Mouse (Mus musculus): ENCODE data around the gene Nf2. TPM values are rescaled to one million over a fixed set of nuclear protein-coding genes. Genes with fewer than 3 reads are reported as not detected.

Gene Nf2
- polyA plus RNA-seq, 1 experiment from 2014 or later: 52.1 TPM

- H3K36me3 ChIP-seq (replicated peaks; ENCODE audit: control insufficient read depth, insufficient read depth, low read depth, low read length): no peaks in the 10 kb centered on the region
- ATAC-seq (replicated peaks; ENCODE audit: insufficient number of reproducible peaks, low FRiP score, low TSS enrichment, low read depth) (no peak), DNase-seq (ENCODE audit: low spot score) (no peak)
- no peaks in the 10 kb centered on the region for H3K4me1 ChIP-seq (ENCODE audit: control insufficient read depth, insufficient read depth, low read length)
- WGBS: 12% methylated on average over 2 of the region's 2 CpGs
- peaks cover 2% of the 10 kb centered on the region; the same call in 1 of the 2 replicates for H3K27me3 ChIP-seq (ENCODE audit: control insufficient read depth, insufficient read depth, low read length)
- H3K4me2 ChIP-seq (ENCODE audit: low read depth, low read length): no peak overlapping the region
- no peak overlapping the region for H3K27ac ChIP-seq (replicated peaks; ENCODE audit: low read depth, low read length)
- no peaks in the 10 kb centered on the region for H3K9me3 ChIP-seq (replicated peaks; ENCODE audit: control insufficient read depth, low read length)
- H3K9ac ChIP-seq (replicated peaks; ENCODE audit: low read length): no peak overlapping the region
- H3K4me3 ChIP-seq (ENCODE audit: low read depth, low read length): no peak overlapping the region
Observed at GRCm38 (mm10) chr11:4762511-4762910, 86.8 kb downstream of the Nf2 start.

- H3K27ac ChIP-seq (replicated peaks; ENCODE audit: low read depth, low read length): no peak overlapping the region
- H3K36me3 ChIP-seq (replicated peaks; ENCODE audit: control insufficient read depth, insufficient read depth, low read depth, low read length): no peaks in the 10 kb centered on the region
- no peak overlapping the region for H3K4me2 ChIP-seq (ENCODE audit: low read depth, low read length)
- H3K9ac ChIP-seq (replicated peaks; ENCODE audit: low read length): no peak overlapping the region
- WGBS: 8% methylated on average over 6 of the region's 6 CpGs
- peaks cover 2% of the 10 kb centered on the region; the same call in 1 of the 2 replicates for H3K27me3 ChIP-seq (ENCODE audit: control insufficient read depth, insufficient read depth, low read length)
- ATAC-seq (replicated peaks; ENCODE audit: insufficient number of reproducible peaks, low FRiP score, low TSS enrichment, low read depth) (no peak), DNase-seq (ENCODE audit: low spot score) (no peak)
- H3K4me1 ChIP-seq (ENCODE audit: control insufficient read depth, insufficient read depth, low read length): no peaks in the 10 kb centered on the region
- no peak overlapping the region for H3K4me3 ChIP-seq (ENCODE audit: low read depth, low read length)
- no peaks in the 10 kb centered on the region for H3K9me3 ChIP-seq (replicated peaks; ENCODE audit: control insufficient read depth, low read length)
Observed at GRCm38 (mm10) chr11:4761991-4762390, 87.3 kb downstream of the Nf2 start.

GRCm38 (mm10) chr11:4760438-4760837 is 88.9 kb downstream of the Nf2 start:
- Histone ChIP-seq H3K9me3 (replicated peaks; ENCODE audit: control insufficient read depth, low read length) (no peaks in the 10 kb centered on the region), H3K27me3 (ENCODE audit: control insufficient read depth, insufficient read depth, low read length) (peaks cover 2% of the 10 kb centered on the region; the same call in 1 of the 2 replicates), H3K36me3 (replicated peaks; ENCODE audit: control insufficient read depth, insufficient read depth, low read depth, low read length) (no peaks in the 10 kb centered on the region), H3K9ac (replicated peaks; ENCODE audit: low read length) (no peak overlapping the region), H3K4me1 (ENCODE audit: control insufficient read depth, insufficient read depth, low read length) (no peaks in the 10 kb centered on the region), H3K4me3 (ENCODE audit: low read depth, low read length) (no peak overlapping the region), H3K27ac (replicated peaks; ENCODE audit: low read depth, low read length) (no peak overlapping the region), H3K4me2 (ENCODE audit: low read depth, low read length) (no peak overlapping the region)
- ATAC-seq (replicated peaks; ENCODE audit: insufficient number of reproducible peaks, low FRiP score, low TSS enrichment, low read depth) (no peak), DNase-seq (ENCODE audit: low spot score) (no peak)
- WGBS: 23% methylated on average over 4 of the region's 4 CpGs

GRCm38 (mm10) chr11:4757789-4758158 is 91.6 kb downstream of the Nf2 start:
- ATAC-seq (replicated peaks; ENCODE audit: insufficient number of reproducible peaks, low FRiP score, low TSS enrichment, low read depth) (no peak), DNase-seq (ENCODE audit: low spot score) (no peak)
- H3K36me3 ChIP-seq (replicated peaks; ENCODE audit: control insufficient read depth, insufficient read depth, low read depth, low read length): no peaks in the 10 kb centered on the region
- H3K27ac ChIP-seq (replicated peaks; ENCODE audit: low read depth, low read length): no peak overlapping the region
- no peak overlapping the region for H3K4me3 ChIP-seq (ENCODE audit: low read depth, low read length)
- H3K9ac ChIP-seq (replicated peaks; ENCODE audit: low read length): no peak overlapping the region
- no peaks in the 10 kb centered on the region for H3K9me3 ChIP-seq (replicated peaks; ENCODE audit: control insufficient read depth, low read length)
- H3K27me3 ChIP-seq (ENCODE audit: control insufficient read depth, insufficient read depth, low read length): no peaks in the 10 kb centered on the region; the same call in 1 of the 2 replicates
- 37% methylated on average over 4 of the region's 4 CpGs for WGBS
- no peak overlapping the region for H3K4me2 ChIP-seq (ENCODE audit: low read depth, low read length)
- H3K4me1 ChIP-seq (ENCODE audit: control insufficient read depth, insufficient read depth, low read length): no peaks in the 10 kb centered on the region

- no peak overlapping the region for H3K4me3 ChIP-seq (ENCODE audit: low read depth, low read length)
- DNase-seq (ENCODE audit: low spot score) (no peak), ATAC-seq (replicated peaks; ENCODE audit: insufficient number of reproducible peaks, low FRiP score, low TSS enrichment, low read depth) (no peak)
- H3K27ac ChIP-seq (replicated peaks; ENCODE audit: low read depth, low read length): no peak overlapping the region
- H3K27me3 ChIP-seq (ENCODE audit: control insufficient read depth, insufficient read depth, low read length): no peaks in the 10 kb centered on the region; the same call in 1 of the 2 replicates
- H3K36me3 ChIP-seq (replicated peaks; ENCODE audit: control insufficient read depth, insufficient read depth, low read depth, low read length): no peaks in the 10 kb centered on the region
- WGBS: 70% methylated on average over 11 of the region's 11 CpGs
- H3K9ac ChIP-seq (replicated peaks; ENCODE audit: low read length): no peak overlapping the region
- no peaks in the 10 kb centered on the region for H3K4me1 ChIP-seq (ENCODE audit: control insufficient read depth, insufficient read depth, low read length)
- H3K9me3 ChIP-seq (replicated peaks; ENCODE audit: control insufficient read depth, low read length): no peaks in the 10 kb centered on the region
- no peak overlapping the region for H3K4me2 ChIP-seq (ENCODE audit: low read depth, low read length)
Observed at GRCm38 (mm10) chr11:4756984-4757788, 92.2 kb downstream of the Nf2 start.

- Histone ChIP-seq H3K36me3 (replicated peaks; ENCODE audit: control insufficient read depth, insufficient read depth, low read depth, low read length) (no peaks in the 10 kb centered on the region), H3K9ac (replicated peaks; ENCODE audit: low read length) (no peak overlapping the region), H3K4me2 (ENCODE audit: low read depth, low read length) (no peak overlapping the region), H3K4me3 (ENCODE audit: low read depth, low read length) (no peak overlapping the region), H3K4me1 (ENCODE audit: control insufficient read depth, insufficient read depth, low read length) (no peaks in the 10 kb centered on the region), H3K27me3 (ENCODE audit: control insufficient read depth, insufficient read depth, low read length) (no peaks in the 10 kb centered on the region; the same call in 1 of the 2 replicates), H3K9me3 (replicated peaks; ENCODE audit: control insufficient read depth, low read length) (no peaks in the 10 kb centered on the region), H3K27ac (replicated peaks; ENCODE audit: low read depth, low read length) (no peak overlapping the region)
- no peak for ATAC-seq (replicated peaks; ENCODE audit: insufficient number of reproducible peaks, low FRiP score, low TSS enrichment, low read depth)
- WGBS: 80% methylated on average over 9 of the region's 9 CpGs
- no peak for DNase-seq (ENCODE audit: low spot score)
Observed at GRCm38 (mm10) chr11:4756460-4756859, 92.9 kb downstream of the Nf2 start.

GRCm38 (mm10) chr11:4754867-4755266 is 94.5 kb downstream of the Nf2 start:
- 79% methylated on average over 11 of the region's 11 CpGs for whole genome bisulfite sequencing
- H3K4me1 ChIP-seq (ENCODE audit: control insufficient read depth, insufficient read depth, low read length): no peaks in the 10 kb centered on the region

GRCm38 (mm10) chr11:4754036-4754435 is 95.3 kb downstream of the Nf2 start:
- H3K4me1 ChIP-seq (ENCODE audit: control insufficient read depth, insufficient read depth, low read length): no peaks in the 10 kb centered on the region
- H3K27ac ChIP-seq (replicated peaks; ENCODE audit: low read depth, low read length): no peak overlapping the region
- no peak overlapping the region for H3K4me2 ChIP-seq (ENCODE audit: low read depth, low read length)
- H3K9me3 ChIP-seq (replicated peaks; ENCODE audit: control insufficient read depth, low read length): no peaks in the 10 kb centered on the region
- H3K9ac ChIP-seq (replicated peaks; ENCODE audit: low read length): no peak overlapping the region
- 87% methylated on average over 3 of the region's 3 CpGs for WGBS
- DNase-seq (ENCODE audit: low spot score) (no peak), ATAC-seq (replicated peaks; ENCODE audit: insufficient number of reproducible peaks, low FRiP score, low TSS enrichment, low read depth) (no peak)
- H3K27me3 ChIP-seq (ENCODE audit: control insufficient read depth, insufficient read depth, low read length): peaks cover 11% of the 10 kb centered on the region
- H3K4me3 ChIP-seq (ENCODE audit: low read depth, low read length): no peak overlapping the region
- no peaks in the 10 kb centered on the region for H3K36me3 ChIP-seq (replicated peaks; ENCODE audit: control insufficient read depth, insufficient read depth, low read depth, low read length)

More at GRCm38 (mm10) chr11:4754867-4755266, 94.5 kb downstream of the Nf2 start:
- Histone ChIP-seq H3K27me3 (ENCODE audit: control insufficient read depth, insufficient read depth, low read length) (peaks cover 3% of the 10 kb centered on the region), H3K36me3 (replicated peaks; ENCODE audit: control insufficient read depth, insufficient read depth, low read depth, low read length) (no peaks in the 10 kb centered on the region), H3K4me3 (ENCODE audit: low read depth, low read length) (no peak overlapping the region), H3K9ac (replicated peaks; ENCODE audit: low read length) (no peak overlapping the region), H3K27ac (replicated peaks; ENCODE audit: low read depth, low read length) (no peak overlapping the region), H3K9me3 (replicated peaks; ENCODE audit: control insufficient read depth, low read length) (no peaks in the 10 kb centered on the region), H3K4me2 (ENCODE audit: low read depth, low read length) (no peak overlapping the region)
- DNase-seq (ENCODE audit: low spot score): no peak
- no peak for ATAC-seq (replicated peaks; ENCODE audit: insufficient number of reproducible peaks, low FRiP score, low TSS enrichment, low read depth)
